Mouse (Mus musculus) MEL (cell line): ENCODE data around the gene Erg. TPM values are rescaled to one million over a fixed set of nuclear protein-coding genes. Genes with fewer than 3 reads are reported as not detected.

Source experiments
- DNase-seq: peaks from one replicate; pipeline ENCODE4 v3.0.0; 2011; ENCODE audit warnings: low read depth, low spot score
- H3K27ac ChIP-seq: 2 replicates; pipeline ENCODE4 v1.5.1; 2012; ENCODE audit warnings: low read depth, mild to moderate bottlenecking, control low read depth, low read length, moderate library complexity; ENCODE audit not compliant: control insufficient read depth
- H3K27me3 ChIP-seq, 2 experiments: fragments of 150-350 bp in 1 of 2; sonication (generic) in 1 of 2; 2 replicates each; pipeline ENCODE4 v1.6.1; 2012; ENCODE audit warnings: low read length in 2 of 2, mild to moderate bottlenecking in 2 of 2, improper control_type of control experiment in 1 of 2, moderate library complexity in 1 of 2; ENCODE audit not compliant: insufficient read depth in 2 of 2, control insufficient read depth in 1 of 2
- H3K36me3 ChIP-seq, 2 experiments: 2 replicates each; pipeline ENCODE4 v1.6.1; 2012 to 2014; ENCODE audit warnings: low read length in 2 of 2, improper control_type of control experiment in 1 of 2, inconsistent platforms in 1 of 2, mild to moderate bottlenecking in 1 of 2; ENCODE audit not compliant: insufficient read depth in 2 of 2, control insufficient read depth in 1 of 2
- H3K4me1 ChIP-seq, 2 experiments: fragments of 150-350 bp in 1 of 2; sonication (generic) in 1 of 2; 2 replicates each; pipeline ENCODE4 v1.6.1; 2012; ENCODE audit warnings: low read length in 2 of 2, improper control_type of control experiment in 1 of 2, mild to moderate bottlenecking in 1 of 2; ENCODE audit not compliant: insufficient read depth in 2 of 2, control insufficient read depth in 1 of 2
- H3K4me3 ChIP-seq, 2 experiments: fragments of 150-350 bp in 1 of 2; sonication (generic) in 1 of 2; 2 replicates each; pipeline ENCODE4 v1.5.1; 2012; ENCODE audit warnings: low read depth in 2 of 2, low read length in 2 of 2, mild to moderate bottlenecking in 2 of 2, moderate library complexity in 2 of 2, control low read depth in 1 of 2, improper control_type of control experiment in 1 of 2; ENCODE audit not compliant: control insufficient read depth in 1 of 2, insufficient read depth in 1 of 2
- H3K79me2 ChIP-seq: 2 replicates; pipeline ENCODE4 v1.6.1; 2012; ENCODE audit warnings: mild to moderate bottlenecking, low read length, moderate library complexity; ENCODE audit not compliant: control insufficient read depth, poor library complexity, insufficient read depth
- H3K9ac ChIP-seq: 2 replicates; pipeline ENCODE4 v1.6.1; 2012; ENCODE audit warnings: low read depth, mild to moderate bottlenecking, control low read depth, low read length, moderate library complexity; ENCODE audit not compliant: control insufficient read depth, poor library complexity, severe bottlenecking
- H3K9me3 ChIP-seq: fragments of 150-350 bp; sonication (generic); replicated peaks from 2 replicates; pipeline ENCODE4 v1.6.1; 2012; ENCODE audit warnings: mild to moderate bottlenecking, low read length, improper control_type of control experiment, moderate library complexity; ENCODE audit not compliant: insufficient read depth
- CTCF ChIP-seq, 3 experiments: IDR thresholded peaks in 2 of 3; conservative IDR thresholded peaks in 1 of 3; 2 replicates each; pipeline ENCODE4 v1.5.1; 2011 to 2012; ENCODE audit warnings: low read length in 3 of 3, low read depth in 2 of 3, mild to moderate bottlenecking in 2 of 3, improper control_type of control experiment in 1 of 3, inconsistent platforms in 1 of 3, mixed read lengths in 1 of 3, moderate library complexity in 1 of 3; ENCODE audit not compliant: control insufficient read depth in 1 of 3, insufficient read depth in 1 of 3, poor library complexity in 1 of 3, severe bottlenecking in 1 of 3
- E2F4 ChIP-seq: IDR thresholded peaks from 2 replicates; pipeline ENCODE4 v1.6.1; 2011; ENCODE audit warnings: low read depth, low read length, improper control_type of control experiment, borderline replicate concordance
- ELF1 ChIP-seq: IDR thresholded peaks from 2 replicates; pipeline ENCODE4 v1.6.1; 2014; ENCODE audit warnings: low read depth, mild to moderate bottlenecking, inconsistent platforms, low read length, improper control_type of control experiment, moderate library complexity
- EP300 ChIP-seq, 2 experiments: IDR thresholded peaks; 2 replicates each; pipeline ENCODE4 v1.6.1; 2011; ENCODE audit warnings: improper control_type of control experiment in 2 of 2, low read length in 2 of 2, low read depth in 1 of 2, mild to moderate bottlenecking in 1 of 2
- GABPA ChIP-seq: IDR thresholded peaks from 2 replicates; pipeline ENCODE4 v1.6.1; 2012; ENCODE audit warnings: low read depth, mild to moderate bottlenecking, inconsistent platforms, low read length, improper control_type of control experiment, moderate library complexity
- HCFC1 ChIP-seq: IDR thresholded peaks from 2 replicates; pipeline ENCODE4 v1.6.1; 2012; ENCODE audit warnings: low read depth, mild to moderate bottlenecking, inconsistent platforms, low read length, improper control_type of control experiment, moderate library complexity
- KAT2A ChIP-seq: conservative IDR thresholded peaks from 2 replicates; pipeline ENCODE4 v1.6.1; 2012; ENCODE audit warnings: low read depth, low read length, improper control_type of control experiment, inconsistent platforms
- MAX ChIP-seq: IDR thresholded peaks from 2 replicates; pipeline ENCODE4 v1.6.1; 2011; ENCODE audit warnings: low read length, improper control_type of control experiment
- MAZ ChIP-seq: IDR thresholded peaks from 2 replicates; pipeline ENCODE4 v1.6.1; 2012; ENCODE audit warnings: low read depth, mild to moderate bottlenecking, inconsistent platforms, low read length, improper control_type of control experiment
- MEF2A ChIP-seq: IDR thresholded peaks from 2 replicates; pipeline ENCODE4 v1.6.1; 2014; ENCODE audit warnings: low read depth, mild to moderate bottlenecking, inconsistent platforms, low read length, improper control_type of control experiment; ENCODE audit not compliant: poor library complexity, insufficient replicate concordance, severe bottlenecking; ENCODE audit errors: extremely low read depth
- MXI1 ChIP-seq: IDR thresholded peaks from 2 replicates; pipeline ENCODE4 v1.6.1; 2011; ENCODE audit warnings: mild to moderate bottlenecking, low read depth, low read length, improper control_type of control experiment
- MYB ChIP-seq: IDR thresholded peaks from 2 replicates; pipeline ENCODE4 v1.6.1; 2011; ENCODE audit warnings: mild to moderate bottlenecking, low read depth, low read length, improper control_type of control experiment
- MYC ChIP-seq: IDR thresholded peaks from 2 replicates; pipeline ENCODE4 v1.6.1; 2011; ENCODE audit warnings: low read depth, mild to moderate bottlenecking, low read length, improper control_type of control experiment, moderate library complexity
- NELFE ChIP-seq: IDR thresholded peaks from 2 replicates; pipeline ENCODE4 v1.6.1; 2011; ENCODE audit warnings: low read depth, low read length, improper control_type of control experiment
- NRF1 ChIP-seq: IDR thresholded peaks from 2 replicates; pipeline ENCODE4 v1.6.1; 2014; ENCODE audit warnings: low read depth, mild to moderate bottlenecking, inconsistent platforms, low read length, improper control_type of control experiment, moderate library complexity; ENCODE audit not compliant: poor library complexity, insufficient read depth, severe bottlenecking
- POLR2A ChIP-seq, 2 experiments: IDR thresholded peaks; 2 replicates each; pipeline ENCODE4 v1.6.1; 2011 to 2012; ENCODE audit warnings: low read length in 2 of 2, mild to moderate bottlenecking in 2 of 2, control low read depth in 1 of 2, improper control_type of control experiment in 1 of 2, low read depth in 1 of 2, moderate library complexity in 1 of 2; ENCODE audit not compliant: control insufficient read depth in 1 of 2, insufficient read depth in 1 of 2, poor library complexity in 1 of 2
- POLR2AphosphoS2 ChIP-seq: IDR thresholded peaks from 2 replicates; pipeline ENCODE4 v1.6.1; 2011; ENCODE audit warnings: low read length, improper control_type of control experiment
- RAD21 ChIP-seq: IDR thresholded peaks from 2 replicates; pipeline ENCODE4 v1.6.1; 2011; ENCODE audit warnings: mild to moderate bottlenecking, low read depth, low read length, improper control_type of control experiment
- RCOR1 ChIP-seq: IDR thresholded peaks from 2 replicates; pipeline ENCODE4 v1.6.1; 2012; ENCODE audit warnings: low read depth, mild to moderate bottlenecking, inconsistent platforms, low read length, improper control_type of control experiment
- SMC3 ChIP-seq: IDR thresholded peaks from 2 replicates; pipeline ENCODE4 v1.6.1; 2011; ENCODE audit warnings: low read depth, low read length, improper control_type of control experiment
- TAL1 ChIP-seq: IDR thresholded peaks from 2 replicates; pipeline ENCODE4 v1.6.1; 2012; ENCODE audit warnings: mild to moderate bottlenecking, inconsistent platforms, low read length, moderate library complexity, mixed read lengths
- USF2 ChIP-seq, 2 experiments: IDR thresholded peaks; 2 replicates each; pipeline ENCODE4 v1.6.1; 2011 to 2012; ENCODE audit warnings: improper control_type of control experiment in 2 of 2, low read length in 2 of 2, borderline replicate concordance in 1 of 2, inconsistent platforms in 1 of 2, low read depth in 1 of 2, mild to moderate bottlenecking in 1 of 2; ENCODE audit not compliant: insufficient read depth in 1 of 2
- ZC3H11A ChIP-seq: IDR thresholded peaks from 2 replicates; pipeline ENCODE4 v1.6.1; 2012; ENCODE audit warnings: low read depth, mild to moderate bottlenecking, inconsistent platforms, low read length, improper control_type of control experiment
- ZMIZ1 ChIP-seq: IDR thresholded peaks from 2 replicates; pipeline ENCODE4 v1.6.1; 2012; ENCODE audit warnings: low read depth, mild to moderate bottlenecking, inconsistent platforms, low read length, improper control_type of control experiment, moderate library complexity
- ZNF384 ChIP-seq: IDR thresholded peaks from 2 replicates; pipeline ENCODE4 v1.6.1; 2012; ENCODE audit warnings: low read depth, mild to moderate bottlenecking, inconsistent platforms, low read length, improper control_type of control experiment
- polyA plus RNA-seq, 2 experiments: library from polyadenylated mRNA; stranded (reverse) in 1 of 2; unstranded in 1 of 2; fragments of >175 nt in 1 of 2; fragments of >200 nt in 1 of 2; gene quantifications; 2 replicates each; pipeline versions ENCODE4 v1.2.1 to v1.2.4; 2012; ENCODE audit warnings: low replicate concordance in 2 of 2, low read depth in 1 of 2; ENCODE audit not compliant: insufficient read length in 2 of 2, insufficient read depth in 1 of 2, missing spikeins in 1 of 2
- total RNA-seq: library from RNA; depleted of rRNA; stranded (reverse); fragments of 300-350 nt; gene quantifications from 2 replicates; pipeline ENCODE4 v1.2.3, GENCODE M21; 2012

Erg gene
- total and polyA plus RNA-seq, 3 experiments, result 0.11 to 0.27 TPM; not detected in 1

- DNase-seq, result no peak
- TF ChIP-seq TAL1 (no peak), MAZ (no peak), CTCF (IDR thresholded peaks at IDR 0.05 in 2 of 3, conservative IDR thresholded peaks at IDR 0.05 in 1 of 3; ENCODE audit: control insufficient read depth in 1 of 3, insufficient read depth in 1 of 3, low read depth in 2 of 3, low read length in 3 of 3, poor library complexity in 1 of 3, severe bottlenecking in 1 of 3) (no peak), NRF1 (no peak), ZNF384 (no peak), MXI1 (no peak), ZMIZ1 (no peak), USF2 (IDR thresholded peaks at IDR 0.05; ENCODE audit: borderline replicate concordance in 1 of 2, insufficient read depth in 1 of 2, low read depth in 1 of 2, low read length in 2 of 2) (no peak), RCOR1 (no peak), ZC3H11A (no peak), ELF1 (no peak), RAD21 (no peak), MYC (no peak), MEF2A (no peak), EP300 (IDR thresholded peaks at IDR 0.05; ENCODE audit: low read depth in 1 of 2, low read length in 2 of 2) (no peak), MYB (no peak), HCFC1 (no peak)
- Histone ChIP-seq H3K4me3 (no peak overlapping the region), H3K9me3 (no peaks in the 10 kb centered on the region), H3K27ac (no peak overlapping the region), H3K4me1 (no peaks in the 10 kb centered on the region), H3K9ac (no peak overlapping the region), H3K27me3 (peaks cover 7% of the 10 kb centered on the region in 2 experiments), H3K79me2 (no peaks in the 10 kb centered on the region), H3K36me3 (no peaks in the 10 kb centered on the region)
Measured at GRCm38 (mm10) chr16:95366989-95367765, 219.2 kb downstream of the Erg start.

GRCm38 (mm10) chr16:95365214-95365613, 221.2 kb downstream of the Erg start:
- no peaks in the 10 kb centered on the region for H3K4me1 ChIP-seq
- no peaks in the 10 kb centered on the region for H3K9me3 ChIP-seq
- H3K79me2 ChIP-seq, result no peaks in the 10 kb centered on the region
- H3K9ac ChIP-seq, result no peak overlapping the region
- no peaks in the 10 kb centered on the region for H3K36me3 ChIP-seq
- no peak overlapping the region for H3K27ac ChIP-seq
- H3K4me3 ChIP-seq, result no peak overlapping the region
- H3K27me3 ChIP-seq, result peaks cover 5 to 7% of the 10 kb centered on the region in 2 experiments
- no peak for TF ChIP-seq RCOR1
- TF ChIP-seq NRF1, result no peak
- TF ChIP-seq USF2 (IDR thresholded peaks at IDR 0.05; ENCODE audit: borderline replicate concordance in 1 of 2, insufficient read depth in 1 of 2, low read depth in 1 of 2, low read length in 2 of 2), result no peak
- no peak for TF ChIP-seq POLR2AphosphoS2
- TF ChIP-seq GABPA, result no peak
- TF ChIP-seq ZC3H11A, result no peak
- no peak for TF ChIP-seq POLR2A (IDR thresholded peaks at IDR 0.05; ENCODE audit: control insufficient read depth in 1 of 2, insufficient read depth in 1 of 2, low read depth in 1 of 2, low read length in 2 of 2, poor library complexity in 1 of 2)
- no peak for TF ChIP-seq MYC
- TF ChIP-seq ZMIZ1, result no peak
- TF ChIP-seq SMC3, result no peak
- no peak for TF ChIP-seq MAX
- no peak for TF ChIP-seq NELFE
- TF ChIP-seq E2F4, result no peak
- no peak for TF ChIP-seq MYB
- TF ChIP-seq KAT2A, result no peak
- DNase-seq, result no peak
